Mouse (Mus musculus) thymus, adult 2 months (tissue): ENCODE data around the gene Nectin4.

Source experiments
- CTCF ChIP-seq: fragments of 200-500 bp; IDR thresholded peaks from 2 replicates; pipeline ENCODE4 v1.5.1; 2012; ENCODE audit warnings: mild to moderate bottlenecking, control low read depth, low read length, moderate library complexity, borderline replicate concordance; ENCODE audit not compliant: control insufficient read depth, poor library complexity, insufficient read depth; ENCODE audit errors: extremely low read depth
- POLR2A ChIP-seq: fragments of 200-500 bp; IDR thresholded peaks from 2 replicates; pipeline ENCODE4 v1.6.1; 2012; ENCODE audit warnings: mild to moderate bottlenecking, low read length, control low read depth, moderate library complexity; ENCODE audit not compliant: control insufficient read depth, poor library complexity, insufficient read depth; ENCODE audit errors: extremely low read depth

DNA sequence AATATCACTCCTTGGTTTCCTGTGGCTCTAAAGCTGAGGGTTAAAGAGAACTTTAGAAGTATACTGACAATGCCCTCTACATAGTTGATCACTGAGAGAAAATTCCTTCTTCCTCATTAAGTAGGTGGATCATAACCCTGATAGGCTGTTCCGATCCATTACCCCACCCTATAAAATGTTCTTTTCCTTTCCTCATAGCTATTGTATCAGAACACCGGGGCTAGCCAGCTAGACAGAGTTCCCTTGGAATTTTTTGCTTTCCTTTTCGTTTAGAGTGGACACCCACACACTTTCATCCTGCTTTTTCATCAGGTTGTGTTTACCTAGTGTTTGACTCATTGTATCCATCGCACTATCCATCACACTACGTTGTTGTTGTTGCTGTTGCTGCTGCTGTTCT, 54.7 kb downstream of the Nectin4 start:
- TF ChIP-seq CTCF (no peak), POLR2A (no peak)
